Mouse (Mus musculus) bone marrow, adult 2 months (tissue): ENCODE measurements at regions not wholly inside any gene's neighbourhood (a gene's known extent, or its start where the extent isn't known, plus 50 kb on each side); places are given as distances from the start of the nearest gene placed in this dataset.

Source experiments
- CTCF ChIP-seq: fragments of 200-500 bp; IDR thresholded peaks from 2 replicates; pipeline ENCODE4 v1.5.1; 2011; ENCODE audit warnings: low read length, control low read depth; ENCODE audit not compliant: control insufficient read depth, insufficient read depth
- POLR2A ChIP-seq: fragments of 200-500 bp; IDR thresholded peaks from 2 replicates; pipeline ENCODE4 v1.6.1; 2011; ENCODE audit warnings: low read depth, mild to moderate bottlenecking, control low read depth, low read length, borderline replicate concordance; ENCODE audit not compliant: control insufficient read depth

DNA sequence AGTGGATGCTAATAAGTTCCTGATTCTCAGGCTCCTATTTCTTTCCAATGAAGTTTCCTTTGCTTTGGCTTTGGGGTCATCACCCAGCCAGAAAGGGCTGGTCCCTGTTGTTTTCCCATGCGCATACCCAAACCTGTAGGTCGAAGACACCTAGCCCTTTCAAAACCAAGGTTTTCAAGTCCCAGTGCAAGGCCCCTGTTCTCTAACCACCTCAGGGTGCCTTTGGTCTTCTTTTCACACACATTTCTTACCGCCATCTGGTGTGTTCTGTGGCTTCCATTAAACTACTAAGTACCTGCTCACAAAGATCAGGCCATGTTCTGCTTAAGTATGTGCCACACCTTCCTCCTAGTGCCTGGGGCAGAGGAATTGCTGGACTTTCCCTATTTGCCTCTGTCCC is 124.8 kb upstream of the Smim15 start:
- TF ChIP-seq CTCF (no peak), POLR2A (no peak)
